In the genomic region with DNA sequence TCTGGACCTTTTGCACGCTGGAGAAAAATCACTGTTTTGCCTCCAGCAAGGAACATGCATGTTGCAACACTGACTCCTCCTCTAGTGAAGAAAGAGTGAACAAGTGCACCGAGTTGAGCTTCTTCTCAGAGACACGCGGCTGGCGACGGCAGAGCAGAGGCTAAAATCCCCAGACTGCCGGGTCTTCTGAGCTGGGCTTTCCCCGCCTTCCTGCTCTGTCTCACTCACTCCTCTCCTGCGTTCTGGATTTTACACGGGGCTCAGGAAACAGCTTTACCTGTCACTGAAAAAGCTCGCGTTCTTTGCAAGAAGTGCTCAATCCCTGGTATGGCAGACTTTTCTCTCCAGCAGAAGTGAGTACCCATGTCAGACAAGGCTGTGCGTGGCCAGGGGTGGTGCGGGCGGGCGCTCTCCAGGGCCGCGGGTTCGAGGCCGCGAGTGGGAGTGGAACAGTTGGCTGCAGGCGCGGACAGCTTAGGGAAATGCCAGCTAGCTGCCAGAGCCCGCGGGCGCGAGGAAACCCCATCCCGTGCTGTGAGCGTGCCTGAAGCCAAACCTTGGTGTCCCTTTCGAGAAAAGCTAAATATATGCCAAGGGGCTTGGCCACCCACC, we compare ENCODE assay signal across 7 mouse cellular contexts. TPM values are rescaled to one million over a fixed set of nuclear protein-coding genes. Genes with fewer than 3 reads are reported as not detected.
DNase-seq lines count a peak whose midpoint lies in the region; ATAC-seq and TF ChIP-seq lines count a peak whose summit lies in the region.

No protein-coding gene starts in this region.

- ATAC-seq in megakaryocyte progenitor cell, adult 5-6 weeks (replicated peaks; ENCODE audit: poor library complexity): peak; percentile 39; the same call in 1 of the 2 replicates

- peaks cover 7% of the 10 kb centered on the region; the same call in 1 of the 2 replicates for H3K4me1 ChIP-seq in small intestine, adult 2 months (ENCODE audit: control insufficient read depth, insufficient read depth, insufficient read length, low read length)

- no peak for TF ChIP-seq POLR2A in small intestine, adult 2 months (IDR thresholded peaks at IDR 0.05; ENCODE audit: low read depth, low read length)

- DNase-seq in urinary bladder, postnatal 14 days (ENCODE audit: low spot score): peak; percentile 18
- DNase-seq in urinary bladder, postnatal 10 days (ENCODE audit: low spot score): no peak
- peak; percentile 49 for DNase-seq in embryo, embryonic 9.5 days (ENCODE audit: extremely low spot score)
- peak; percentile 5 to 24 for DNase-seq in heart, postnatal 14 days
- DNase-seq in kidney, postnatal 4 days: peak; percentile 31 to 40

- no peaks in the 10 kb centered on the region for H3K27me3 ChIP-seq in small intestine, adult 2 months (ENCODE audit: control insufficient read depth, insufficient read depth, low read length)

- peak overlapping the region; percentile 56 for H3K4me3 ChIP-seq in small intestine, adult 2 months (ENCODE audit: low read depth, low read length)

- no peak overlapping the region for H3K27ac ChIP-seq in small intestine, adult 2 months (ENCODE audit: insufficient read depth, low read depth, low read length)

- no peaks in the 10 kb centered on the region for H3K36me3 ChIP-seq in small intestine, adult 2 months (ENCODE audit: control insufficient read depth, insufficient read depth, low read length)

- intact Hi-C loops in heart, postnatal 14 days (cut with DNase I): no loop called here

- WGBS in small intestine, adult 2 months: 1% methylated on average over 30 of the region's 30 CpGs

- no peak for TF ChIP-seq CTCF in small intestine, adult 2 months (IDR thresholded peaks at IDR 0.05; ENCODE audit: extremely low read depth, insufficient read length, insufficient replicate concordance, low read depth, low read length)

RNA-seq across cellular contexts. Expression of a gene that starts 0.6 kb away (rescaled TPM):
- 1 to 10 TPM; 1.2 to 2.3 TPM for total RNA-seq in heart, postnatal 14 days (2021)
- total RNA-seq in megakaryocyte progenitor cell, adult 5-6 weeks (2015): not detected in 2 replicates
- total RNA-seq in megakaryocyte progenitor cell, adult 5-6 weeks (2017): 0.04 TPM in 1 of 2 replicates, not detected in the other
- polyA plus RNA-seq in small intestine, adult 2 months (2012; rRNA removed): 14.1 and 44.0 TPM in 2 replicates
